Mouse (Mus musculus) kidney, embryonic 15.5 days (tissue): Measurements from ENCODE around the gene Cox15. TPM values are rescaled to one million over a fixed set of nuclear protein-coding genes. Genes with fewer than 3 reads are reported as not detected.

Source experiments
- ATAC-seq: fragments of 200-750 bp; cut with Nextera tagmentation; replicated peaks from 2 replicates; pipeline ENCODE4 v1.8.0; 2017; ENCODE audit warnings: moderate TSS enrichment; ENCODE audit not compliant: low FRiP score
- H3K27ac ChIP-seq: fragments of 300-500 bp; sonication (generic); 2 replicates; pipeline ENCODE4 v1.5.1; 2015; ENCODE audit warnings: mild to moderate bottlenecking, inconsistent platforms
- H3K27me3 ChIP-seq: fragments of 300-500 bp; sonication (generic); 2 replicates; pipeline ENCODE4 v1.6.1; 2015; ENCODE audit warnings: inconsistent platforms
- H3K36me3 ChIP-seq: fragments of 300-500 bp; sonication (generic); 2 replicates; pipeline ENCODE4 v1.6.1; 2015; ENCODE audit warnings: inconsistent platforms
- H3K4me1 ChIP-seq: fragments of 300-500 bp; sonication (generic); 2 replicates; pipeline ENCODE4 v1.6.1; 2015; ENCODE audit warnings: inconsistent platforms
- H3K4me2 ChIP-seq: fragments of 300-500 bp; sonication (generic); 2 replicates; pipeline ENCODE4 v1.6.1; 2015; ENCODE audit warnings: moderate library complexity, mild to moderate bottlenecking, inconsistent platforms
- H3K4me3 ChIP-seq: fragments of 300-500 bp; sonication (generic); replicated peaks from 2 replicates; pipeline ENCODE4 v1.5.1; 2015; ENCODE audit warnings: mild to moderate bottlenecking, inconsistent platforms
- H3K9ac ChIP-seq: fragments of 300-500 bp; sonication (generic); 2 replicates; pipeline ENCODE4 v1.6.1; 2015; ENCODE audit warnings: mild to moderate bottlenecking, inconsistent platforms
- H3K9me3 ChIP-seq: fragments of 300-500 bp; sonication (generic); replicated peaks from 2 replicates; pipeline ENCODE4 v1.6.1; 2016; ENCODE audit warnings: inconsistent platforms
- WGBS: fragments of 180-500 bp; shearing (Covaris S2); methylation state at CpG from one replicate; pipeline ENCODE4 v1.1.7; 2015; ENCODE audit warnings: mixed read lengths; 5-methylcytosine and 5-hydroxymethylcytosine counted together
- polyA plus RNA-seq: library from polyadenylated mRNA; unstranded; fragments of >200 nt; fragmentation: Nextera tagmentation; extraction: Ambion mirVana; gene quantifications from 2 replicates; pipeline ENCODE4 v1.2.1, GENCODE M21; 2015

Gene Cox15
- polyA plus RNA-seq, 1 experiment from 2014 or later, result 13.1 TPM

GRCm38 (mm10) chr19:43724194-43724593, 28.6 kb downstream of the Cox15 start:
- Histone ChIP-seq H3K27ac (no peak overlapping the region), H3K4me1 (no peaks in the 10 kb centered on the region), H3K4me3 (no peak overlapping the region), H3K27me3 (no peaks in the 10 kb centered on the region), H3K9me3 (no peaks in the 10 kb centered on the region), H3K4me2 (no peak overlapping the region), H3K9ac (no peak overlapping the region), H3K36me3 (peaks cover 89% of the 10 kb centered on the region)
- 95% methylated on average over 20 of the region's 20 CpGs for WGBS
- no peak for ATAC-seq

- Histone ChIP-seq H3K9ac (no peak overlapping the region), H3K27ac (no peak overlapping the region), H3K9me3 (no peaks in the 10 kb centered on the region), H3K4me2 (no peak overlapping the region), H3K4me1 (no peaks in the 10 kb centered on the region), H3K4me3 (no peak overlapping the region), H3K27me3 (no peaks in the 10 kb centered on the region), H3K36me3 (peaks cover 89% of the 10 kb centered on the region)
- no peak for ATAC-seq
- 87% methylated on average over 10 of the region's 10 CpGs for WGBS
Observed at GRCm38 (mm10) chr19:43723501-43723900, 29.3 kb downstream of the Cox15 start.

- H3K9ac ChIP-seq, result no peak overlapping the region
- no peaks in the 10 kb centered on the region for H3K4me1 ChIP-seq
- H3K36me3 ChIP-seq, result peaks cover 89% of the 10 kb centered on the region
- no peaks in the 10 kb centered on the region for H3K27me3 ChIP-seq
- H3K4me3 ChIP-seq, result no peak overlapping the region
- H3K4me2 ChIP-seq, result no peak overlapping the region
- no peaks in the 10 kb centered on the region for H3K9me3 ChIP-seq
- no peak for ATAC-seq
- 78% methylated on average over 8 of the region's 8 CpGs for WGBS
- H3K27ac ChIP-seq, result no peak overlapping the region
Observed at GRCm38 (mm10) chr19:43722891-43723290, 29.9 kb downstream of the Cox15 start.

GRCm38 (mm10) chr19:43720061-43720460, 32.7 kb downstream of the Cox15 start:
- Histone ChIP-seq H3K4me2 (no peak overlapping the region), H3K4me3 (no peak overlapping the region), H3K27me3 (no peaks in the 10 kb centered on the region), H3K4me1 (no peaks in the 10 kb centered on the region), H3K9ac (no peak overlapping the region), H3K9me3 (no peaks in the 10 kb centered on the region), H3K36me3 (peaks cover 89% of the 10 kb centered on the region), H3K27ac (no peak overlapping the region)
- WGBS, result 93% methylated on average over 11 of the region's 11 CpGs
- no peak for ATAC-seq

DNA sequence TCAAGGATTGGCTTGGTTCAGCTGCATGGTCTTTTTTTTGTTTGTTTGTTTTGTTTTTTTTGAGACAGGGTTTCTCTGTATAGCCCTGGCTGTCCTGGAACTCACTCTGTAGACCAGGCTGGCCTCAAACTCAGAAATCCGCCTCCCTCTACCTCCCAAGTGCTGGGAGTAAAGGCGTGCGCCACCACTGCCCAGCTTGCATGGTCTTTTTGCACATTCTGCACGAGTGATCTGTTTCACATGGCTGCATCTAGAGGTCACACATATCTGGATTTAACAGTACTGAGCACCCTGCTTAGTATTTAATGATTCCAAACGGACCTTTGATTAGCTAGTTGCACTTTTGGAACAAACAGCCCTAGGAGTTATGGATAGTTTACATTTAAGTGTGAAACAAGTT, 40.8 kb downstream of the Cox15 start:
- H3K4me2 ChIP-seq, result no peak overlapping the region
- H3K9me3 ChIP-seq, result no peaks in the 10 kb centered on the region
- no peak overlapping the region for H3K4me3 ChIP-seq
- peak overlapping the region; percentile 54; the same call in 1 of the 2 replicates for H3K27ac ChIP-seq
- H3K4me1 ChIP-seq, result no peaks in the 10 kb centered on the region
- no peak overlapping the region for H3K9ac ChIP-seq
- no peaks in the 10 kb centered on the region for H3K27me3 ChIP-seq
- WGBS, result 57% methylated on average over 5 of the region's 5 CpGs
- peaks cover 54% of the 10 kb centered on the region for H3K36me3 ChIP-seq
- ATAC-seq, result 0 out of 2 replicates have a peak, but pooled peaks have one; percentile 49

DNA sequence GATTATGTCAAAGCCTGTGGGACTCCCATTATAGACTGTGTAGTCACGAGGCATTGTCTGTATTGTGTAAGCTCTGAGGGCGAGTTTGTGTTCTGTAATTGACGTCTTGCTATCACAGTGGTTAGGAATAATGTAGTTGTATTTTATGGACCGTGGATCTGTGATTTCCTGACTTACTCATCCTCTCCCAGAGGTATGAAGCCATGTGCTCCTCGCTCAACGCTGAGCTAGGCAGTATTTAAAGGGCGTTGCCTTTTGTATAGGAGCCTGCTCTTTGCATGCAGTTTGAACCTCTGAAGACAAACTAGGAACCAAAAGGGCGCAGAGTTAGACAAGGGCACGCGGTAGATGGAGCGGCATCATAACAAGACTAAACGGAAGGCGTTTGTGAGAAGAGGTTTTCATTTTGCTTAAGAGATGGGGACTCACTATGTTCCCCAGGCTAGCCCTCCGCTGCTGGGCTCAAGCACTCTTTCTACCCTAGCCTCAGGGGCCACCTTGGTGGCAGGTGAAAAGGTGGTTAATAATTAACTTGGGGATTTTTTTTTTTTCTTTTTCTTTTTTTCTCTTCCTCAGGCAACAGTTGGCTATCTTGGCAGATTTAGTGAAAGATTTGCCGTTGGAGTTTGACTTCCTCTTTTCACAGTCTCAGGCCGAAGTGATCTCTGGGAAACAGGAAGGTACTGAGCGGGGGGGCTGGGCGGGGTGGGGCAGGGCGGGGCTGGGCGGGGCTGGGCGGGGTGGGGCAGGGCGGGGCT, 41.5 kb downstream of the Cox15 start:
- 57% methylated on average over 22 of the region's 22 CpGs for WGBS
- H3K4me1 ChIP-seq, result no peaks in the 10 kb centered on the region
- no peak overlapping the region for H3K9ac ChIP-seq
- no peak overlapping the region for H3K4me2 ChIP-seq
- ATAC-seq, result no peak
- no peaks in the 10 kb centered on the region for H3K27me3 ChIP-seq
- H3K4me3 ChIP-seq, result no peak overlapping the region
- peak overlapping the region; percentile 54; the same call in 1 of the 2 replicates for H3K27ac ChIP-seq
- H3K9me3 ChIP-seq, result no peaks in the 10 kb centered on the region
- H3K36me3 ChIP-seq, result peaks cover 53% of the 10 kb centered on the region

- 85% methylated on average over 8 of the region's 8 CpGs for WGBS
- Histone ChIP-seq H3K27ac (0 out of 2 replicates have a peak overlapping the region, but pooled peaks have one; percentile 14), H3K27me3 (no peaks in the 10 kb centered on the region)
Observed at GRCm38 (mm10) chr19:43709317-43709716, 43.5 kb downstream of the Cox15 start.

GRCm38 (mm10) chr19:43708206-43708605, 44.6 kb downstream of the Cox15 start:
- Histone ChIP-seq H3K36me3 (peaks cover 55% of the 10 kb centered on the region), H3K4me2 (no peak overlapping the region), H3K4me3 (no peak overlapping the region), H3K27me3 (no peaks in the 10 kb centered on the region), H3K9me3 (no peaks in the 10 kb centered on the region), H3K9ac (no peak overlapping the region), H3K4me1 (0 out of 2 replicates have a peak, but pooled peaks cover 4% of the 10 kb centered on the region), H3K27ac (no peak overlapping the region)
- WGBS, result 94% methylated on average over 7 of the region's 7 CpGs
- no peak for ATAC-seq

More at GRCm38 (mm10) chr19:43709317-43709716, 43.5 kb downstream of the Cox15 start:
- Histone ChIP-seq H3K36me3 (peaks cover 53% of the 10 kb centered on the region), H3K4me3 (no peak overlapping the region), H3K4me1 (0 out of 2 replicates have a peak, but pooled peaks cover 4% of the 10 kb centered on the region), H3K4me2 (no peak overlapping the region), H3K9me3 (no peaks in the 10 kb centered on the region), H3K9ac (no peak overlapping the region)
- no peak for ATAC-seq

- 0 out of 2 replicates have a peak, but pooled peaks have one; percentile 36 for ATAC-seq
- no peak overlapping the region for H3K4me3 ChIP-seq
- peaks cover 74% of the 10 kb centered on the region for H3K36me3 ChIP-seq
- H3K4me1 ChIP-seq, result 0 out of 2 replicates have a peak, but pooled peaks cover 4% of the 10 kb centered on the region
- no peak overlapping the region for H3K9ac ChIP-seq
- H3K4me2 ChIP-seq, result no peak overlapping the region
- no peaks in the 10 kb centered on the region for H3K27me3 ChIP-seq
- H3K9me3 ChIP-seq, result no peaks in the 10 kb centered on the region
- 78% methylated on average over 17 of the region's 17 CpGs for WGBS
- no peak overlapping the region for H3K27ac ChIP-seq
Observed at GRCm38 (mm10) chr19:43704787-43705497, 47.9 kb downstream of the Cox15 start.

DNA sequence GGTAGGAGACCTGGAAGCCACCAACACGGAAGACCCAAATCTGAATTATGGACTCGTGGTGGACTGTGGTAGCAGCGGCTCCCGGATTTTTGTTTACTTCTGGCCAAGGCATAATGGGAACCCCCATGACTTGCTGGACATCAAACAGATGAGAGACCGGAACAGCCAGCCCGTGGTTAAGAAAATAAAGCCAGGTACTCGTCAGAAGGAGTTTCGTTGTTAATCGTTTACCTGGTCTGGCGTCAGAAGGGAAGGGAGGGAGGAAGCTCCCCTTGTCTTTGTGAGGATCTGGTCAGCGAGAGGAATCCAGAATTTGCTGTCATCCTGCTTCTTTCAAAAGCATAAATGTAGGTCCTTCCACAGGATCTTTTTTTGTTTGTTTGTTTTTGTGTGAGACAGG, 48.6 kb downstream of the Cox15 start:
- Histone ChIP-seq H3K27ac (peak overlapping the region; percentile 34; the same call in 1 of the 2 replicates), H3K27me3 (no peaks in the 10 kb centered on the region), H3K9ac (no peak overlapping the region), H3K4me2 (no peak overlapping the region), H3K4me3 (no peak overlapping the region), H3K36me3 (peaks cover 80% of the 10 kb centered on the region), H3K4me1 (0 out of 2 replicates have a peak, but pooled peaks cover 4% of the 10 kb centered on the region), H3K9me3 (no peaks in the 10 kb centered on the region)
- WGBS, result 70% methylated on average over 11 of the region's 11 CpGs
- ATAC-seq, result no peak

GRCm38 (mm10) chr19:43699763-43700155, 53.0 kb downstream of the Cox15 start:
- WGBS, result 84% methylated on average over 6 of the region's 6 CpGs
- no peak for ATAC-seq
- peaks cover 8% of the 10 kb centered on the region; the same call in 1 of the 2 replicates for H3K4me1 ChIP-seq
- H3K36me3 ChIP-seq, result peaks cover 43% of the 10 kb centered on the region
- no peak overlapping the region for H3K27ac ChIP-seq
- H3K27me3 ChIP-seq, result no peaks in the 10 kb centered on the region
- H3K9ac ChIP-seq, result no peak overlapping the region
- no peaks in the 10 kb centered on the region for H3K9me3 ChIP-seq
- no peak overlapping the region for H3K4me2 ChIP-seq
- H3K4me3 ChIP-seq, result no peak overlapping the region
